Mouse (Mus musculus): ENCODE measurements at regions not wholly inside any gene's neighbourhood (a gene's known extent, or its start where the extent isn't known, plus 50 kb on each side); places are given as distances from the start of the nearest gene placed in this dataset.

DNA sequence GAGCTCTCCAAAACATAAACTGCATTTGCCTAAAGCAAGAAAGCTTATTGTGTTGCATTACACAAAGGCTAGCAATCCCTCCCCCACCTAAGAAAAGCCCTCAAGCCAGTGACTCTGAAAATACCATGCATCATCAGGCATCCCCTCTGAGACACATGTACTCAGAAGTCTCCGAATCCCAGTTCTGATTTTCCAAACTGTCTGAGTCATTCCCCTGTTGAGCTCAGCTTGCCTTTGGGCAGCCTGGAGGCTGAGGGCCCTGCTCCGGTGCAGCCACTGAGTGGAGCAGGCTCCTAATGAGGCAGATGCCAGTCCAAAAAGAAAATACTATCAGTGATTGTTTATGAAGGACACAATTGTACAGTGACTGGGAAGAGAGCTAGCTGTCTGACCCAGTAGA is 507.5 kb upstream of the Cdh11 start:
- peaks cover 2% of the 10 kb centered on the region for H3K4me1 ChIP-seq (ENCODE audit: control insufficient read depth, insufficient read depth, low read length)
- TF ChIP-seq POLR2A (IDR thresholded peaks at IDR 0.05; ENCODE audit: extremely low read depth, insufficient read depth, low read length) (no peak), CTCF (IDR thresholded peaks at IDR 0.05; ENCODE audit: extremely low read depth, insufficient read depth, low read length) (no peak)
- H3K4me3 ChIP-seq (ENCODE audit: insufficient read depth, low read length), result no peak overlapping the region
- no peak overlapping the region for H3K27ac ChIP-seq (ENCODE audit: insufficient read depth, low read length)

GRCm38 (mm10) chr8:103306476-103307183 is 521.2 kb upstream of the Cdh11 start:
- H3K27ac ChIP-seq (ENCODE audit: insufficient read depth, low read length), result no peak overlapping the region
- H3K4me3 ChIP-seq (ENCODE audit: insufficient read depth, low read length), result no peak overlapping the region
- TF ChIP-seq POLR2A (IDR thresholded peaks at IDR 0.05; ENCODE audit: extremely low read depth, insufficient read depth, low read length) (no peak), CTCF (IDR thresholded peaks at IDR 0.05; ENCODE audit: extremely low read depth, insufficient read depth, low read length) (no peak)
- H3K4me1 ChIP-seq (ENCODE audit: control insufficient read depth, insufficient read depth, low read length), result no peaks in the 10 kb centered on the region

DNA sequence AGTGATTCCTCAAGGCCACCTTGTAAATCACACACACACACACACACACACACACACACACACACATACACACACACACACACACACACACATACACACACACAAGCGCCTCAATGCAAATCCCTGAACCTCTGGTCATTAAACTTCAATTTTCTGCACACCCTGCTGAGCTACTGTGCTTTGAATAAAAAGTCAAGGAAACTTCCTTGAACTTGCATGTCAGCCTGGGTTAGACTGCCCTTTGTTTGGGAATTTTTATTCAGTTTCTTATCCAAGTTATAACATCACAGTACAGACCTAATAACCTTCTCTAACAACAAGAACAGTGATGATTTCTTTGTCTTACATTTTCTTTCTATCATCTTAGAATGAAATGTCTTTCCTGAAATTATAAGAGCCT is 528.1 kb upstream of the Cdh11 start:
- H3K4me1 ChIP-seq (ENCODE audit: control insufficient read depth, insufficient read depth, low read length), result no peaks in the 10 kb centered on the region
- TF ChIP-seq POLR2A (IDR thresholded peaks at IDR 0.05; ENCODE audit: extremely low read depth, insufficient read depth, low read length), result no peak
- no peak overlapping the region for H3K4me3 ChIP-seq (ENCODE audit: insufficient read depth, low read length)
- no peak overlapping the region for H3K27ac ChIP-seq (ENCODE audit: insufficient read depth, low read length)

GRCm38 (mm10) chr8:103314279-103315022 is 529.0 kb upstream of the Cdh11 start:
- no peak overlapping the region for H3K27ac ChIP-seq (ENCODE audit: insufficient read depth, low read length)
- H3K4me3 ChIP-seq (ENCODE audit: insufficient read depth, low read length), result no peak overlapping the region
- H3K4me1 ChIP-seq (ENCODE audit: control insufficient read depth, insufficient read depth, low read length), result no peaks in the 10 kb centered on the region
- no peak for TF ChIP-seq POLR2A (IDR thresholded peaks at IDR 0.05; ENCODE audit: extremely low read depth, insufficient read depth, low read length)
- TF ChIP-seq CTCF (IDR thresholded peaks at IDR 0.05; ENCODE audit: extremely low read depth, insufficient read depth, low read length), result no peak

DNA sequence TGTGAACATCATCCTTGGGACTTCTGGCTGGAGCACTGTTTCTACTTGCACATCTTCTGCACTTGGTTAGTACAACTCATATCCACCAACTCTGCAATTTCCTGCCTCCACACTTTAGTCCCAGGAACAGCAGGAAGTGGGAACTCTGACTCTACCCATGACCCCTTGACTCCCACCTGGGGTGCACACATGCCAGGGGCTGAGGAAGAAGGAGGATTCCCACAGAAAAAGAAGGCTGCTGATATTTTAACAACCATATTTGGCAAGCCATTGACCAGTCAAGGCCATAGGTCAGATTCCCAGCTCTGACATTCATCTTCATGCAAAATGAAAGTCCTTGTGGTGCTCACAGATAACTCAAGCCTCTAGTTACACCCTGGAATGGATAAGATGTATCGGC is 530.3 kb upstream of the Cdh11 start:
- H3K4me1 ChIP-seq (ENCODE audit: control insufficient read depth, insufficient read depth, low read length), result no peaks in the 10 kb centered on the region
- H3K4me3 ChIP-seq (ENCODE audit: insufficient read depth, low read length), result no peak overlapping the region
- H3K27ac ChIP-seq (ENCODE audit: insufficient read depth, low read length), result no peak overlapping the region
- no peak for TF ChIP-seq CTCF (IDR thresholded peaks at IDR 0.05; ENCODE audit: extremely low read depth, insufficient read depth, low read length)
- TF ChIP-seq POLR2A (IDR thresholded peaks at IDR 0.05; ENCODE audit: extremely low read depth, insufficient read depth, low read length), result no peak

DNA sequence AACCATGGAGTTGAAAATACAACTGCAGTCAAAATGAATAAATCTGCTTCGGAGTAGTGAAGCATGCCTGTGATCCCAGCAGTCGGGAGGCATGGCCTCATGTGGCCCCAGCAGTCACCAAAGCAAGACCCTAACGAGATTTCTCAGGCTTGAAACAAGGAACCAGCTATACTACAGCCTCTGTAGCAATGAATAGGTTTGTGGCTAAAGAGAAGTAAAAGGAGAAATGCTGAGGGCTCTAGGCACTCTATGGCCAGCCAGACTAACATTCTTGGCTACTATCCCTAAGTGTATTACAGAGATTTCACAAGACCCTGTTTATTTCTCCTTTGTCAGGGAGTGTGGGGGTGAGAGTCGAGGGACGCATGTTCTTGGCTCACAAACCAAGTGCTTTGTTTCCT is 531.2 kb upstream of the Cdh11 start:
- Histone ChIP-seq H3K4me3 (ENCODE audit: insufficient read depth, low read length) (no peak overlapping the region), H3K4me1 (ENCODE audit: control insufficient read depth, insufficient read depth, low read length) (no peaks in the 10 kb centered on the region), H3K27ac (ENCODE audit: insufficient read depth, low read length) (no peak overlapping the region)
- TF ChIP-seq CTCF (IDR thresholded peaks at IDR 0.05; ENCODE audit: extremely low read depth, insufficient read depth, low read length), result no peak
- no peak for TF ChIP-seq POLR2A (IDR thresholded peaks at IDR 0.05; ENCODE audit: extremely low read depth, insufficient read depth, low read length)

- Histone ChIP-seq H3K4me1 (ENCODE audit: control insufficient read depth, insufficient read depth, low read length) (no peaks in the 10 kb centered on the region), H3K27ac (ENCODE audit: insufficient read depth, low read length) (no peak overlapping the region), H3K4me3 (ENCODE audit: insufficient read depth, low read length) (no peak overlapping the region)
- no peak for TF ChIP-seq POLR2A (IDR thresholded peaks at IDR 0.05; ENCODE audit: extremely low read depth, insufficient read depth, low read length)
- no peak for TF ChIP-seq CTCF (IDR thresholded peaks at IDR 0.05; ENCODE audit: extremely low read depth, insufficient read depth, low read length)
Observed at GRCm38 (mm10) chr8:103317149-103317725, 531.8 kb upstream of the Cdh11 start.

- no peak overlapping the region for H3K4me3 ChIP-seq (ENCODE audit: insufficient read depth, low read length)
- TF ChIP-seq POLR2A (IDR thresholded peaks at IDR 0.05; ENCODE audit: extremely low read depth, insufficient read depth, low read length) (no peak), CTCF (IDR thresholded peaks at IDR 0.05; ENCODE audit: extremely low read depth, insufficient read depth, low read length) (no peak)
- no peak overlapping the region for H3K27ac ChIP-seq (ENCODE audit: insufficient read depth, low read length)
- H3K4me1 ChIP-seq (ENCODE audit: control insufficient read depth, insufficient read depth, low read length), result no peaks in the 10 kb centered on the region
Observed at GRCm38 (mm10) chr8:103324016-103324665, 538.7 kb upstream of the Cdh11 start.

GRCm38 (mm10) chr8:103331415-103331814 is 546.0 kb upstream of the Cdh11 start:
- no peak for TF ChIP-seq CTCF (IDR thresholded peaks at IDR 0.05; ENCODE audit: extremely low read depth, insufficient read depth, low read length)
- TF ChIP-seq POLR2A (IDR thresholded peaks at IDR 0.05; ENCODE audit: extremely low read depth, insufficient read depth, low read length), result no peak
- no peak overlapping the region for H3K27ac ChIP-seq (ENCODE audit: insufficient read depth, low read length)
- H3K4me1 ChIP-seq (ENCODE audit: control insufficient read depth, insufficient read depth, low read length), result no peaks in the 10 kb centered on the region
- H3K4me3 ChIP-seq (ENCODE audit: insufficient read depth, low read length), result no peak overlapping the region
